Mouse (Mus musculus) bone marrow macrophage, adult 2 months (primary cell): Measurements from ENCODE around the gene Ssx2ip.

ENCODE experiments used
- CTCF ChIP-seq: IDR thresholded peaks from 2 replicates; pipeline ENCODE4 v1.5.1; 2012; ENCODE audit warnings: low read depth, mild to moderate bottlenecking, low read length, moderate library complexity
- POLR2A ChIP-seq: IDR thresholded peaks from 2 replicates; pipeline ENCODE4 v1.6.1; 2012; ENCODE audit warnings: mild to moderate bottlenecking, low read depth, low read length, borderline replicate concordance

GRCm38 (mm10) chr3:146442936-146443335, 38.5 kb downstream of the Ssx2ip start:
- TF ChIP-seq CTCF (no peak), POLR2A (no peak)
